Mouse (Mus musculus) MEL-GATA-1-ER (cell line): ENCODE measurements around the gene Map1lc3b.
A peak's percentile ranks its signal among the peaks of the same experiment; 100 is the strongest.

ENCODE experiments used
- DNase-seq: peaks from one replicate; pipeline ENCODE4 v3.0.0-alpha.2; 2012; ENCODE audit warnings: low read depth; ENCODE audit errors: extremely low read depth

The Map1lc3b gene

GRCm38 (mm10) chr8:121590203-121591177 lies at the start of gene Map1lc3b:
Gene Map1lc3b (plus strand): TSS chr8:121590361.
- peak; percentile 74 for DNase-seq

DNA sequence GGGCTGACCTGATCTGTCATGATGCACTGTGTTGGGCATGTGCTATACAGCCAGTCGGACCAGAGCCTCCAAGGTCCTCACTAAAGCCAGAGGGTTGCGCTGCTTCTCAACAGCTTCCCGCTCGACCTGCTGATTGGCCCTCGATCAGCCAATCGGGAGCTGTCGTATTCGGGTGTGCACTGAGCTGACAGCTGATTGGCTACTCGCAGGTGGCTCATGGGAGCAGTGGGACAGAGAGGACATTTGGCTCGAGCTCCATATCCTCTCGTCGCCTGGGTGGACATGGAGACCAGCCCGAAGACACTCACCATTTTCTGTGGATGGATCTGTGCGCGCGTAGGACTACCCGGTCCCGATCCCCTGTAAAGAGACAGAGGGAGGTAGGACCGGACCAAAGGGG lies 48.3 kb upstream of the Map1lc3b start:
- DNase-seq = no peak

- no peak for DNase-seq
These were observed 47.3 kb upstream of the Map1lc3b start for GRCm38 (mm10) chr8:121542901-121543300.

DNA sequence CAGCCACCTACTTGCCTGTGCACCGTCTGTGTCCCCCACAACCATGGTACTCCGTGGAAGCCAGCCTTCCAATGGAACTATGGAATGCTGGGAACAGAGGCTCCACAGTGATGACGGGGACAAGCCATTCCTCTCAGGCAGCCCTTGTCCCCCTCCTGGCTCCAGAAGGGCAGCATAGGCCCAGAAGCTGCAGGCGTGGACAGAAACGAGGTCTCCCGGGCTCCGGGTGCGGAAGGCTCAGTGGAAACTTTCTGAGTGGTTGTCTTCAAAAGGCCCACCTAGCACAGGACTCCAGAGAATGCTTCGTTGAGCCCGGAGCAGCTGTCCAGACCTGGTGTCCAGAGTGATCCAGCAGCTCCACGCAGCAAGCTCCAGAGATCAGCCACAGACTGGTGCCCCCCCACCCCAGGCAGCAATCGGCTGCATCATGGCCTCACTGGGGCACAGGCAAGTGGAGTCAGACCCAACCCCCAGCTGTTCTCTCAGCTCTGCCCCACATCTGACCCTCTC lies 45.8 kb upstream of the Map1lc3b start, which contains the start of gene 1700018B08Rik:
Gene 1700018B08Rik (minus strand): TSS at position 45 of the 510 bp plus-strand sequence.
- no peak for DNase-seq

DNA sequence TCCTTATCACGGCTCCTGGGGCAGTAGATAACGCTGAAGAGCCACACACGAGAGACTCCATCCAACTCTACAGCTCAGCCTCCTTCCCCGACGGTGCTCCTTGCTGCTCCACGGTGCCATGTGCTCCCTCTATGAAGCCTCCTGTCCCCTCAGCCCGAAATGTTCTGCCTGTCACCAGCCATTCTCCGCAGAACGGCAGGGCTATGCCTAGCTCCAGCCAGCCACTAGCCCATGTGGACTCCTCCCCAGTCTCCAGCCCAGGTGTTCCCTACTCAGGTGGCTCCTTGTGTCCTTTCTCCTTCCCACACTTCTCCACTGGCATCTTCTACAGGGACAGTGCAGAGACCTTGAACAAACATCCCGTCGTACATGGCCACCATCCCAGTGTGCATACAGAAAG lies 45.2 kb upstream of the Map1lc3b start:
- DNase-seq = no peak

DNA sequence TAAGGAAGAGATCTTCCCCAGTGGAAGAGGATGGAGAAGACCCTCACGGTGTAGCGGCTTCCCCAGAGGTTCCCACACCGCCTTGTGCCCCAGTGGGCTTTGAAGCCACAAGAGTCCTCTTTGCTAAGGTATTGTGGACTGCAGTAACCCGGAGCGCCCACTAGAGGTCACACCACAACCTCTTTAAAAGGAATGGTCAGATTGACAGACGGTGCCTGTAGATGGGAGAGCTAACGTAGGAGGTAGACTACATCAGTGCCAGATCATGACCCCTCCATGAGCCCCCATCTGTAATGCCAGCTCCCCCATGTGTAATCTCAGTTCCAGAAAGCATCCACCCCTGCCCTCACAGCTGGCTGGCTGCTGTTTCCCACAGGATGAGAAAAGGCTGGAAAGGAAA lies 43.0 kb upstream of the Map1lc3b start:
- peak; percentile 35 for DNase-seq

GRCm38 (mm10) chr8:121550056-121550455 lies 40.1 kb upstream of the Map1lc3b start:
- no peak for DNase-seq

GRCm38 (mm10) chr8:121551065-121551985 lies 38.8 kb upstream of the Map1lc3b start:
- no peak for DNase-seq

DNA sequence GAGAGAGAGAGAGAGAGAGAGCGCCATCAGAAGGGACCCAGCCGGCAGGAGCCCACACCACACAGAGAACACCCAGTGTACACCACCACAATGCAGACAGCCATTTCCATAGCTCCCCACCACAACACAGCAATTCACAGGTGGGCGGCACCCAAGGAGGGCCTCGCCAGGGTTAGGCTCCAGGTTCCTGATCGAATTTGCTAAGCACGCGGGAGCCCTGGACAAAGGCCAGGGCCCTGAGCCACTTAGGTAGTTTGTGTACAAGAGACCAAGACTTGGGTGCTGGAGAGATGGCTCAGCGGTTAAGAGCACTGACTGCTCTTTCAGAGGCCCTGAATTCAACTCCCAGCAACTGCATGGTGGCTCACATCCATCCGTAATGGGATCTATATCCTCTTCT lies 37.7 kb upstream of the Map1lc3b start:
- DNase-seq = no peak

GRCm38 (mm10) chr8:121553831-121554475 lies 36.2 kb upstream of the Map1lc3b start:
- no peak for DNase-seq

GRCm38 (mm10) chr8:121557746-121558145 lies 32.4 kb upstream of the Map1lc3b start:
- DNase-seq = no peak

DNA sequence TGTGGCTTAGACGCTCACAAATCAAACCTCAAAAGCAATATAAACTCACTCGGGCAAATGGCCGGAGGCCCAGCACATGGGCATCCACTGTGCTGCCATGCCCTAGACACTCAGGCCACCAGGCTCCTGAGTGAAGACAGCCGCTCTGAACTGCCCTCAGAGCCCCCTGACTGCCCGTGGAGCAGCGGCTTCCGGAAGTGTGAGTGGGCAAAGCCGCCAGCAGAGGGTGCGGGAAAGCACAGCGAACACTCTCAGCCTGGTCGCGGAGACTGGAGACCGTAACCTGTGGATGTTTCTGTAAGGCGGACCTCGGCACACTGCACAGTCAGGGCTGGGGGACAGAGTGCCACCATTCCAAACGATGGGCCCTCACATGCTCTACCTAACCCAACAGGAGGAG lies 31.6 kb upstream of the Map1lc3b start:
- DNase-seq = no peak

- no peak for DNase-seq
These were observed 30.4 kb upstream of the Map1lc3b start for GRCm38 (mm10) chr8:121559801-121560200.

GRCm38 (mm10) chr8:121560432-121561100 lies 29.6 kb upstream of the Map1lc3b start:
- no peak for DNase-seq

DNA sequence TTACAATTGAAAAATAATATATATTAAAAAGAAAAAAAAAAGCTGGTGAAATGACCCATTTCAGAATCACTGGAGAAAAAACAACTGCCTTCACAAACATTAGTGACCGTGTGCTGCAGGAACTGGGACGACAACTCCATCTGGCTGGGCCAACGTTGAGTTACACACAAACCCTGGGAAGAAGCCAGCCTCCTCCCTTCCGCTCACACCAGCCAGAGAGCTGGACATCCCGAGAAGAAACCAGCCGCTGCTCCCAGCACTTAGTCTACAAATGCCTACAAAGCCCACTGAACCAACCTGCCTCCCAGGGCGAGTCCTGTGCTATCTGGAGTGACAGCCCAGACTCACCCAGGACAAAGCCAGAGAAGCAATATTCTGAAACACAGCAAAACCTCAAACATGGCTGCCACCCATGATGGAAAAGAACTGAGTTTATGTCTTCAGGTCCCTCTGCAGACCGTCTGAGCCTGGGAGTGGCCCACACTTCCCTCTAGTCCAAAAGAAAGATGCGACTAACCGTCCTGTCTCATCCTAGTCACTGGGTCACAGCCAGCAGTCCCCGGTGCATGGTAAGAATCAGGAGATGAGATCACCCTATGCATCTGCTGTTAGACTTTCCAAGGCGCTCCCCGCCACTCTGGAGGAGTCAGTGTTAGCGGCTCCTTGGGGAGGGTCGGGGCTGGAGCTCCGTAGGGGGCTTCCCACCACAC lies 28.4 kb upstream of the Map1lc3b start:
- DNase-seq = no peak

- DNase-seq = no peak
These were observed 27.2 kb upstream of the Map1lc3b start for GRCm38 (mm10) chr8:121562941-121563351.

- DNase-seq = no peak
These were observed 26.5 kb upstream of the Map1lc3b start for GRCm38 (mm10) chr8:121563701-121564100.

DNA sequence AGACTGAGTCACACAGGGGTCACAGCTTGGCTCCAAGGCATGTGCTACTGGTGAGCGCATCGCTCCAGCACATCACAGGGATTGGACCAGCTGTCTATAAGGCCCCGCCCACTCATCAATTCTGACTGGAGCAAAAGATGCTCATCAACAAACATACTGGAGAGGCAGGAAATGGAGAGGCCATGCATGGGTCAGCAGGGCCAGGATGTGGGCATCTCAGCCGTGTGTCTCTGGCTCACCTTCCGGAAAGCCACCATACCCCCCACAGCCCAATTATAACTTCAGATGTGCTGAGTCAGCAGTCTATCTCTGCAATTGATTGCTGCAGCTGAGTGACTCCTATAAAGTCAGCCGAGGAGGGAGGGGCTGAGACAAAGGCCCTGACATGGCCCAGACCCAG lies 21.8 kb upstream of the Map1lc3b start:
- DNase-seq = no peak

DNA sequence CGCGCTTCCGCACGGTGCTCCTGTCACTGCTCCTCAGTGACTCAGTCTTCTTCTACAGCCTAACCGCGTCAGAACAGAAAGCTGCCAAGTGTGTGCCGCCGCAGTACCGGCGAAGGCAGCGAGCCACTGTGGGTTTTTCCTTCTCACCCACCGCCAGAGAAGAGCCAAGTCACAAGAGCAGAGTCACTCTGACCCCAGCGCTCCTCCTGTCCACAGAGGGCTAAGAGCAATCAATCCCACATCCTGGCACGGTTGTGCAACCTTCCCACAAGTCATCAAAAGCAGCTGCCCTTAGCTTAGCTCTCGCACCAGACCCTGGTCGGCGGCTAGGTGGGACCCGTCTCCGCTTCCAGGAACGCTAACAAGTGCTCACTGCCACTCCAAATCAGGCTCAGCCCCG lies 19.8 kb upstream of the Map1lc3b start:
- no peak for DNase-seq

- no peak for DNase-seq
These were observed 19.4 kb upstream of the Map1lc3b start for GRCm38 (mm10) chr8:121570801-121571200.
